ENCODE assay signal across 18 mouse cellular contexts in genomic region chr14:78235296-78235695, GRCm38 (mm10).
"Had no signal": no experiment of that assay in that cellular context is flagged by ENCODE, and none has a peak within 500 bp of the region (broad histone marks: within the 10 kb centered on the region; RNA-seq: fewer than 3 reads in every experiment).

No protein-coding gene starts in this region.

- H3K27me3 ChIP-seq: limb, embryonic 12.5 days; limb, embryonic 15.5 days; liver, embryonic 13.5 days; lung, embryonic 15.5 days; midbrain, embryonic 12.5 days; neural tube, embryonic 13.5 days had no signal

- H3K36me3 ChIP-seq: limb, embryonic 12.5 days; limb, embryonic 15.5 days; liver, embryonic 13.5 days; lung, embryonic 15.5 days; midbrain, embryonic 12.5 days; neural tube, embryonic 13.5 days had no signal

- H3K27ac ChIP-seq: limb, embryonic 12.5 days; limb, embryonic 15.5 days; liver, embryonic 13.5 days; lung, embryonic 15.5 days; midbrain, embryonic 12.5 days; neural tube, embryonic 13.5 days had no signal

- H3K9ac ChIP-seq: limb, embryonic 12.5 days; limb, embryonic 15.5 days; liver, embryonic 13.5 days; lung, embryonic 15.5 days; midbrain, embryonic 12.5 days; neural tube, embryonic 13.5 days had no signal

- H3K4me2 ChIP-seq: limb, embryonic 12.5 days; limb, embryonic 15.5 days; liver, embryonic 13.5 days; lung, embryonic 15.5 days; midbrain, embryonic 12.5 days; neural tube, embryonic 13.5 days had no signal

- DNase-seq: kidney, adult 2 months; kidney, postnatal 14 days; kidney, postnatal 4 days; left cerebral cortex, postnatal 4 days; liver, embryonic 13.5 days; lung, postnatal 10 days; lung, postnatal 4 days; retina, postnatal 1 day; right cerebral cortex, postnatal 25 days; thymus, adult 18-20 months; thymus, postnatal 36 days had no signal

- H3K4me3 ChIP-seq: limb, embryonic 12.5 days; limb, embryonic 15.5 days; liver, embryonic 13.5 days; lung, embryonic 15.5 days; midbrain, embryonic 12.5 days; myocyte; neural tube, embryonic 13.5 days had no signal

- H3K9me3 ChIP-seq: limb, embryonic 12.5 days; limb, embryonic 15.5 days; lung, embryonic 15.5 days; midbrain, embryonic 12.5 days; neural tube, embryonic 13.5 days had no signal

- H3K4me1 ChIP-seq: liver, embryonic 13.5 days had no signal

- ATAC-seq: midbrain, embryonic 16.5 days had no signal
